Mouse (Mus musculus): ENCODE measurements around the gene Gm5150. TPM values are rescaled to one million over a fixed set of nuclear protein-coding genes. Genes with fewer than 3 reads are reported as not detected.

The Gm5150 gene
- total and polyA plus RNA-seq, 3 experiments = not detected

DNA sequence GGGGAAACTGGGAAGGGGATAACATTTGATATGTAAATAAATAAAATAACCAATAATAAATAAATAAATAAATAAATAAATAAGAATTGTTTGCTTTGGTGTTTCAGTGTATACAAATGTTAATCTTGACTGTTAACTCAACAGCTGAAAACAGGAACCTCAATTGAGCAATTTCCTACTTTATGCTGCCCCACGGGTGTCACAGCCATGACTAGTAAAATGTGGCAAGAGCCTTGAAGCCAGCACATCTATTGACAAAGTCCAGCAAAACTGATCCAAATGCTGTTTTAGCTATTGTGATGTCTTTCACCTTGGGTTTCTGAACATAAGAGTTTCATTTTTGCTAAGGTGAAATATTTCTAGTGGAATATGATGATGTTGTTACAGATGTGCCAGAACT lies 1.6 kb upstream of the Gm5150 start:
- TF ChIP-seq CTCF (conservative IDR thresholded peaks at IDR 0.05 in 1 of 2, IDR thresholded peaks at IDR 0.05 in 1 of 2; ENCODE audit: low read depth in 2 of 2, low read length in 2 of 2) = no peak
- TF ChIP-seq EP300 (IDR thresholded peaks at IDR 0.05; ENCODE audit: low read length) = no peak
- TF ChIP-seq ZKSCAN1 (IDR thresholded peaks at IDR 0.05; ENCODE audit: borderline replicate concordance, low read depth, low read length) = no peak
- no peak for TF ChIP-seq MEF2A (IDR thresholded peaks at IDR 0.05; ENCODE audit: borderline replicate concordance, low read depth, low read length)
- TF ChIP-seq RAD21 (IDR thresholded peaks at IDR 0.05; ENCODE audit: low read depth, low read length) = no peak
- TF ChIP-seq POLR2AphosphoS2 (IDR thresholded peaks at IDR 0.05; ENCODE audit: low read depth, low read length) = no peak
- no peak for TF ChIP-seq JUND (conservative IDR thresholded peaks at IDR 0.05; ENCODE audit: low read depth, low read length)
- TF ChIP-seq MYC (IDR thresholded peaks at IDR 0.05; ENCODE audit: low read depth, low read length) = no peak
- no peak for TF ChIP-seq POLR2A (IDR thresholded peaks at IDR 0.05; ENCODE audit: low read depth, low read length)
- no peak for TF ChIP-seq KAT2A (IDR thresholded peaks at IDR 0.05; ENCODE audit: insufficient replicate concordance, low read length)
- TF ChIP-seq CHD2 (IDR thresholded peaks at IDR 0.05; ENCODE audit: low read length) = no peak
- TF ChIP-seq SIN3A (IDR thresholded peaks at IDR 0.05; ENCODE audit: low read length) = no peak
- no peak for TF ChIP-seq BHLHE40 (IDR thresholded peaks at IDR 0.05; ENCODE audit: low read depth, low read length)
- TF ChIP-seq MAZ (IDR thresholded peaks at IDR 0.05; ENCODE audit: low read depth, low read length) = no peak
- TF ChIP-seq IRF4 (IDR thresholded peaks at IDR 0.05; ENCODE audit: low read depth, low read length) = no peak
- TF ChIP-seq MAFK (IDR thresholded peaks at IDR 0.05; ENCODE audit: insufficient replicate concordance, low read length) = no peak
- TF ChIP-seq NELFE (IDR thresholded peaks at IDR 0.05; ENCODE audit: low read depth, low read length) = no peak
- no peak for TF ChIP-seq TBP (conservative IDR thresholded peaks at IDR 0.05; ENCODE audit: low read depth, low read length)
- in situ Hi-C loops (cut with MboI; ENCODE audit: low pct_ligation_motif_present, low pct_unique_long_range_greater_than_20kb, low sequenced_read_pairs) (no loop called here), dilution Hi-C loops (cut with MboI; ENCODE audit: extremely low pct_ligation_motif_present, extremely low pct_unique_long_range_greater_than_20kb, low sequenced_read_pairs) (no loop called here)

DNA sequence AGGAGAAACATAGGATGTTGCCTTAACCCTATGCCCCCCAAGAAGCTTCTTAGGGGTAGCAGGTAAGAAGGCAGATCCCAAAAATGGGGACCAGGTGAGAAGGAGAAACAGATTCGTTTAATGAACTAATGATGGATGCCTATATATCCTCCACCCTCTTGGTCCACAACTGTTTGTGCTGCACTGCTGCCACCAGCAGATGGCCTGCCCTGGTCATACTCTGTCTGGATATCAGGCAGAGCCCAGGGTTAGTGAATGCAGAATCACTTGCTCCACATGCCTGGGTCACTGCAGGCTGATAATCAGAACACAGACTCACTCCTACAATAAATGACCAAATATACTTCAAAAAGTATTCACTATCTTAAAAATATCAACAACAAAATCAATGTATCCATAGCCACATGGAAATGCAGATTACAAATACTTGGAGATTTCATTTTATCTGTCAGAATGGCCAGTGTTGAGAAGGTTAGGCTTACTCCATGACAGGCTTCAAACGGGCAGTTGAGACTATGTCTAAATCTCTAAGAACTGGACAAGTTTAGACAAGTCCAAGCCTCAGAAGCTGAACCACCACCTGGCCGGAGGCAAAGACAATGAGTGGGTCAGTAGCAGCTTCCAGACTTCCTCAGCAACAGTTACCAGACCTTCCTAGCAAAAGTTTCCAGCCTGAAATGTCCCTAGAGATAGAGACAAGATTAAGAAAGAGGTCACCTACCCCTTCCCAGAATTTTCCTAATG lies 2.2 kb downstream of the Gm5150 start:
- dilution Hi-C loops (cut with MboI; ENCODE audit: extremely low pct_ligation_motif_present, extremely low pct_unique_long_range_greater_than_20kb, low sequenced_read_pairs) = no loop called here
- TF ChIP-seq CTCF (conservative IDR thresholded peaks at IDR 0.05 in 1 of 2, IDR thresholded peaks at IDR 0.05 in 1 of 2; ENCODE audit: low read depth in 2 of 2, low read length in 2 of 2) (peak in 1 of 2 experiments; percentile 64; a peak in 2 of 4 replicates), ZKSCAN1 (IDR thresholded peaks at IDR 0.05; ENCODE audit: borderline replicate concordance, low read depth, low read length) (no peak), EP300 (IDR thresholded peaks at IDR 0.05; ENCODE audit: low read length) (peak; percentile 36; the same call in 1 of the 2 replicates), CHD2 (IDR thresholded peaks at IDR 0.05; ENCODE audit: low read length) (no peak), CHD1 (IDR thresholded peaks at IDR 0.05; ENCODE audit: low read depth, low read length) (peak; percentile 92; the same call in 1 of the 2 replicates), TCF12 (IDR thresholded peaks at IDR 0.05; ENCODE audit: low read depth, low read length) (peak; percentile 34; the same call in 1 of the 2 replicates), SIN3A (IDR thresholded peaks at IDR 0.05; ENCODE audit: low read length) (0 out of 2 replicates have a peak, but pooled peaks have one; percentile 25), IRF4 (IDR thresholded peaks at IDR 0.05; ENCODE audit: low read depth, low read length) (0 out of 2 replicates have a peak, but pooled peaks have one; percentile 26), UBTF (IDR thresholded peaks at IDR 0.05; ENCODE audit: low read depth, low read length) (no peak), BHLHE40 (IDR thresholded peaks at IDR 0.05; ENCODE audit: low read depth, low read length) (no peak), SMC3 (IDR thresholded peaks at IDR 0.05; ENCODE audit: low read depth, low read length) (peak; percentile 64), TBP (conservative IDR thresholded peaks at IDR 0.05; ENCODE audit: low read depth, low read length) (no peak), JUND (conservative IDR thresholded peaks at IDR 0.05; ENCODE audit: low read depth, low read length) (no peak), NRF1 (IDR thresholded peaks at IDR 0.05; ENCODE audit: low read depth, low read length) (no peak), KAT2A (IDR thresholded peaks at IDR 0.05; ENCODE audit: insufficient replicate concordance, low read length) (no peak), ELF1 (IDR thresholded peaks at IDR 0.05; ENCODE audit: low read depth, low read length) (no peak), JUN (IDR thresholded peaks at IDR 0.05; ENCODE audit: insufficient read depth, low read depth, low read length) (no peak), RAD21 (IDR thresholded peaks at IDR 0.05; ENCODE audit: low read depth, low read length) (peak; percentile 34)
- no peaks in the 10 kb centered on the region for H3K36me3 ChIP-seq (replicated peaks in 1 of 2; ENCODE audit: control insufficient read depth in 1 of 2, insufficient read depth in 1 of 2, low read length in 1 of 2)
- H3K27ac ChIP-seq (ENCODE audit: insufficient read depth, low read depth) = no peak overlapping the region
- in situ Hi-C loops (cut with MboI; ENCODE audit: low pct_ligation_motif_present, low pct_unique_long_range_greater_than_20kb, low sequenced_read_pairs) = no loop called here
- no peaks in the 10 kb centered on the region for H3K9me3 ChIP-seq (replicated peaks; ENCODE audit: low read length)
- peaks cover 0 to 3% of the 10 kb centered on the region in 2 experiments; a peak in 1 of 4 replicates for H3K4me1 ChIP-seq (ENCODE audit: control insufficient read depth in 1 of 2, insufficient read depth in 2 of 2)
- H3K4me3 ChIP-seq (replicated peaks in 1 of 3; ENCODE audit: low read depth in 2 of 3, low read length in 2 of 3, poor library complexity in 1 of 3) = no peak overlapping the region
- H3K4me2 ChIP-seq (ENCODE audit: insufficient read depth, low read depth, poor library complexity, severe bottlenecking) = peak overlapping the region; percentile 44; the same call in 1 of the 2 replicates
- H3K9ac ChIP-seq (ENCODE audit: insufficient read depth, low read depth) = no peak overlapping the region
- no peaks in the 10 kb centered on the region for H3K27me3 ChIP-seq (replicated peaks)
- DNase-seq (ENCODE audit: extremely low read depth) = peak; percentile 16
- no peaks in the 10 kb centered on the region for H3K79me2 ChIP-seq (replicated peaks; ENCODE audit: control insufficient read depth, extremely low read depth, insufficient read depth, poor library complexity, severe bottlenecking)

More for the DNA sequence above, 1.6 kb upstream of the Gm5150 start:
- no peak for DNase-seq (ENCODE audit: extremely low read depth)
- Histone ChIP-seq H3K9me3 (replicated peaks; ENCODE audit: low read length) (no peaks in the 10 kb centered on the region), H3K36me3 (replicated peaks in 1 of 2; ENCODE audit: control insufficient read depth in 1 of 2, insufficient read depth in 1 of 2, low read length in 1 of 2) (no peaks in the 10 kb centered on the region), H3K27me3 (replicated peaks) (no peaks in the 10 kb centered on the region), H3K4me2 (ENCODE audit: insufficient read depth, low read depth, poor library complexity, severe bottlenecking) (no peak overlapping the region), H3K4me3 (replicated peaks in 1 of 3; ENCODE audit: low read depth in 2 of 3, low read length in 2 of 3, poor library complexity in 1 of 3) (no peak overlapping the region), H3K79me2 (replicated peaks; ENCODE audit: control insufficient read depth, extremely low read depth, insufficient read depth, poor library complexity, severe bottlenecking) (no peaks in the 10 kb centered on the region), H3K9ac (ENCODE audit: insufficient read depth, low read depth) (no peak overlapping the region), H3K4me1 (ENCODE audit: control insufficient read depth in 1 of 2, insufficient read depth in 2 of 2) (peaks cover 0 to 3% of the 10 kb centered on the region in 2 experiments; a peak in 1 of 4 replicates), H3K27ac (ENCODE audit: insufficient read depth, low read depth) (no peak overlapping the region)

All from CH12.LX (cell line).